Mouse (Mus musculus) embryo, embryonic 11.5 days (tissue): ENCODE measurements around the gene Smarcc1.

Experiments
- DNase-seq: peaks from one replicate; pipeline ENCODE4 v3.0.0-alpha.2; 2012; ENCODE audit warnings: low read depth, low spot score

The Smarcc1 gene

GRCm38 (mm10) chr9:110230395-110231071, 113.0 kb downstream of the Smarcc1 start:
- no peak for DNase-seq

GRCm38 (mm10) chr9:110234962-110235361, 117.5 kb downstream of the Smarcc1 start:
- no peak for DNase-seq

- no peak for DNase-seq
Observed at GRCm38 (mm10) chr9:110243221-110243833, 125.8 kb downstream of the Smarcc1 start, which contains the start of gene Cspg5. Gene Cspg5 (plus strand): TSS chr9:110243783.

GRCm38 (mm10) chr9:110244567-110244888, 127.0 kb downstream of the Smarcc1 start:
- no peak for DNase-seq

GRCm38 (mm10) chr9:110244889-110245589, 127.5 kb downstream of the Smarcc1 start:
- DNase-seq, result no peak

- peak; percentile 26 for DNase-seq
Observed at GRCm38 (mm10) chr9:110245590-110246320, 128.2 kb downstream of the Smarcc1 start.

- no peak for DNase-seq
Observed at GRCm38 (mm10) chr9:110246321-110246640, 128.8 kb downstream of the Smarcc1 start.

GRCm38 (mm10) chr9:110247049-110247448, 129.5 kb downstream of the Smarcc1 start:
- no peak for DNase-seq

GRCm38 (mm10) chr9:110248861-110249260, 131.4 kb downstream of the Smarcc1 start:
- DNase-seq, result no peak

- peak; percentile 43 for DNase-seq
Observed at GRCm38 (mm10) chr9:110249823-110250543, 132.5 kb downstream of the Smarcc1 start.

GRCm38 (mm10) chr9:110250776-110251175, 133.3 kb downstream of the Smarcc1 start:
- no peak for DNase-seq

GRCm38 (mm10) chr9:110255407-110256019, 138.0 kb downstream of the Smarcc1 start:
- no peak for DNase-seq

- DNase-seq, result no peak
Observed at GRCm38 (mm10) chr9:110258646-110259045, 141.1 kb downstream of the Smarcc1 start.

GRCm38 (mm10) chr9:110259118-110259517, 141.6 kb downstream of the Smarcc1 start:
- DNase-seq, result no peak

- DNase-seq, result no peak
Observed at GRCm38 (mm10) chr9:110263181-110263580, 145.7 kb downstream of the Smarcc1 start.

GRCm38 (mm10) chr9:110264991-110265390, 147.5 kb downstream of the Smarcc1 start:
- no peak for DNase-seq

GRCm38 (mm10) chr9:110268416-110268815, 150.9 kb downstream of the Smarcc1 start:
- DNase-seq, result no peak

- DNase-seq, result no peak
Observed at GRCm38 (mm10) chr9:110272330-110272729, 154.8 kb downstream of the Smarcc1 start.

- DNase-seq, result no peak
Observed at GRCm38 (mm10) chr9:110273507-110273906, 156.0 kb downstream of the Smarcc1 start.

- DNase-seq, result no peak
Observed at GRCm38 (mm10) chr9:110275882-110276281, 158.4 kb downstream of the Smarcc1 start.

- DNase-seq, result no peak
Observed at GRCm38 (mm10) chr9:110277431-110277881, 159.9 kb downstream of the Smarcc1 start.
